In the genomic region with DNA sequence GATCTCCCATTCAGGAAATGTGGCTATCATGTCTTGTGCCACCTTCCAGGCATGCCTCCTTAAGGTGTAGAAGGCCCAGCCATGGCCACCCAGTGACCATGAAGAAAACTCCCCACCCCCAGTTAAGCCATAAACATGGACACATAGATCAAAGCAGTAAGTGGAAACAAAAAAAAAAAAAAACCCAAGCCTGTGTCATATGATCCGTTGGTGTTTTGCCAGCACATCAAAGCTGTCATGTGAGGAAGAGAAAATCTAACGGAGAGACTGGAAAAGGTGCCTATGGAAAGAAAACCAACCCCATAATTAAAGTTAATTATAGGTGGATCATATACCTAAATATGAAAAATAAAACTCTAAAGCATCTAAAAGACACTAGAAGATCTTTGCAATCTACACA, we compare ENCODE assay signal across 21 mouse cellular contexts.
"Had no signal": no experiment of that assay in that cellular context is flagged by ENCODE, and none has a peak within 500 bp of the region (broad histone marks: within the 10 kb centered on the region; RNA-seq: fewer than 3 reads in every experiment).

No protein-coding gene starts in this region.

- H3K4me1 ChIP-seq: midbrain, embryonic 10.5 days; midbrain, embryonic 12.5 days; neural tube, embryonic 13.5 days; neural tube, embryonic 15.5 days had no signal

- H3K36me3 ChIP-seq: midbrain, embryonic 10.5 days; midbrain, embryonic 12.5 days; neural tube, embryonic 13.5 days; neural tube, embryonic 15.5 days; stomach, embryonic 15.5 days had no signal

- H3K9ac ChIP-seq: lung, embryonic 14.5 days; midbrain, embryonic 12.5 days; neural tube, embryonic 13.5 days; neural tube, embryonic 15.5 days; stomach, embryonic 15.5 days had no signal

- H3K4me2 ChIP-seq: lung, embryonic 14.5 days; midbrain, embryonic 12.5 days; neural tube, embryonic 13.5 days; neural tube, embryonic 15.5 days; stomach, embryonic 15.5 days had no signal

- H3K9me3 ChIP-seq: midbrain, embryonic 10.5 days; midbrain, embryonic 12.5 days; neural tube, embryonic 13.5 days; neural tube, embryonic 15.5 days; stomach, embryonic 15.5 days had no signal

- H3K27ac ChIP-seq: midbrain, embryonic 10.5 days; midbrain, embryonic 12.5 days; neural tube, embryonic 13.5 days; neural tube, embryonic 15.5 days; stomach, embryonic 15.5 days; stomach, postnatal 0 days had no signal

- H3K4me3 ChIP-seq: midbrain, embryonic 10.5 days; midbrain, embryonic 12.5 days; myocyte; neural tube, embryonic 13.5 days; neural tube, embryonic 15.5 days; stomach, embryonic 15.5 days had no signal

- H3K27me3 ChIP-seq: midbrain, embryonic 12.5 days; neural tube, embryonic 13.5 days; neural tube, embryonic 15.5 days; stomach, embryonic 15.5 days had no signal

- DNase-seq: lung, adult 18-20 months; lung, embryonic 14.5 days; lung, postnatal 10 days; lung, postnatal 4 days; midbrain, embryonic 14.5 days; retina, postnatal 1 day; right cerebral cortex, adult 18-20 months; right cerebral cortex, postnatal 25 days; right cerebral cortex, postnatal 4 days; spleen, adult 18-20 months; thymus, adult 2 months; thymus, postnatal 25 days; thymus, postnatal 4 days had no signal

- ATAC-seq: midbrain, embryonic 16.5 days had no signal
